Mouse (Mus musculus) heart, embryonic 14.5 days (tissue): ENCODE results near the gene Hist2h4. TPM values are rescaled to one million over a fixed set of nuclear protein-coding genes. Genes with fewer than 3 reads are reported as not detected.
A peak's percentile ranks its signal among the peaks of the same experiment; 100 is the strongest.
"Not testable (repeated sequence)": the region's sequence is repeated elsewhere in the genome, so short reads cannot be mapped to it uniquely, and the experiment has no call there.

Experiments
- ATAC-seq: fragments of 200-750 bp; cut with Nextera tagmentation; 2 replicates; pipeline ENCODE4 v1.8.0; 2017; ENCODE audit warnings: low read depth, moderate TSS enrichment; ENCODE audit not compliant: insufficient number of reproducible peaks, insufficient read depth, low FRiP score
- H3K27ac ChIP-seq, 2 experiments: fragments of 200-500 bp in 1 of 2; fragments of 300-500 bp in 1 of 2; sonication (generic) in 1 of 2; replicated peaks in 1 of 2; 2 replicates each; pipeline ENCODE4 v1.5.1; 2012 to 2014; ENCODE audit warnings: low read depth in 2 of 2, low read length in 2 of 2, control low read depth in 1 of 2, mild to moderate bottlenecking in 1 of 2, mixed read lengths in 1 of 2; ENCODE audit not compliant: control insufficient read depth in 1 of 2, insufficient read depth in 1 of 2
- H3K27me3 ChIP-seq: fragments of 300-500 bp; sonication (generic); 2 replicates; pipeline ENCODE4 v1.6.1; 2014; ENCODE audit warnings: mild to moderate bottlenecking, low read length, control low read depth; ENCODE audit not compliant: control insufficient read depth, insufficient read depth
- H3K36me3 ChIP-seq: fragments of 300-500 bp; sonication (generic); 2 replicates; pipeline ENCODE4 v1.6.1; 2014; ENCODE audit warnings: mild to moderate bottlenecking, control low read depth, low read length, mixed read lengths; ENCODE audit not compliant: control insufficient read depth, insufficient read depth
- H3K4me1 ChIP-seq, 2 experiments: fragments of 200-500 bp in 1 of 2; fragments of 300-500 bp in 1 of 2; sonication (generic) in 1 of 2; 2 replicates each; pipeline ENCODE4 v1.6.1; 2012 to 2014; ENCODE audit warnings: low read length in 2 of 2, control low read depth in 1 of 2, mixed read lengths in 1 of 2; ENCODE audit not compliant: control insufficient read depth in 2 of 2, insufficient read depth in 2 of 2
- H3K4me2 ChIP-seq: fragments of 300-500 bp; sonication (generic); 2 replicates; pipeline ENCODE4 v1.6.1; 2014; ENCODE audit warnings: mild to moderate bottlenecking, low read length
- H3K4me3 ChIP-seq, 2 experiments: fragments of 200-500 bp in 1 of 2; fragments of 300-500 bp in 1 of 2; sonication (generic) in 1 of 2; 2 replicates each; pipeline ENCODE4 v1.5.1; 2012 to 2014; ENCODE audit warnings: low read length in 2 of 2, mild to moderate bottlenecking in 2 of 2, control low read depth in 1 of 2, low read depth in 1 of 2, moderate library complexity in 1 of 2; ENCODE audit not compliant: control insufficient read depth in 1 of 2, insufficient read depth in 1 of 2
- H3K9ac ChIP-seq: fragments of 300-500 bp; sonication (generic); 2 replicates; pipeline ENCODE4 v1.6.1; 2014; ENCODE audit warnings: mild to moderate bottlenecking, low read length
- H3K9me3 ChIP-seq: fragments of 300-500 bp; sonication (generic); 2 replicates; pipeline ENCODE4 v1.6.1; 2016; ENCODE audit warnings: low read length, control low read depth; ENCODE audit not compliant: control insufficient read depth
- WGBS: fragments of 180-500 bp; shearing (Covaris S2); extraction: QIAGEN DNeasy Blood & Tissue Kit; methylation state at CpG from one replicate; pipeline ENCODE4 v1.1.7; 2014; 5-methylcytosine and 5-hydroxymethylcytosine counted together
- polyA plus RNA-seq: library from polyadenylated mRNA; unstranded; fragments of >200 nt; fragmentation: Nextera tagmentation; extraction: Ambion mirVana; gene quantifications from 2 replicates; pipeline ENCODE4 v1.2.1, GENCODE M21; 2014

Hist2h4 gene
- polyA plus RNA-seq, 1 experiment from 2014 or later: 5.0 TPM

GRCm38 (mm10) chr3:96280660-96281059 is 17.5 kb upstream of the Hist2h4 start:
- WGBS: 57% methylated on average over 6 of the region's 6 CpGs

GRCm38 (mm10) chr3:96277800-96278624 is 14.9 kb upstream of the Hist2h4 start:
- peak; percentile 83 for ATAC-seq
- H3K9me3 ChIP-seq: no peaks in the 10 kb centered on the region
- H3K4me1 ChIP-seq: peaks cover 0 to 3% of the 10 kb centered on the region in 2 experiments; a peak in 1 of 4 replicates
- under 1% methylated on average over 49 of the region's 49 CpGs for WGBS
- peaks cover 8% of the 10 kb centered on the region; the same call in 1 of the 2 replicates for H3K27me3 ChIP-seq
- H3K4me3 ChIP-seq: peak overlapping the region; percentile 43 to 51
- H3K36me3 ChIP-seq: no peaks in the 10 kb centered on the region
- peak overlapping the region; percentile 63 for H3K9ac ChIP-seq
- H3K27ac ChIP-seq: peak overlapping the region; percentile 76 to 85
- H3K4me2 ChIP-seq: peak overlapping the region; percentile 84

More at GRCm38 (mm10) chr3:96280660-96281059, 17.5 kb upstream of the Hist2h4 start:
- Histone ChIP-seq H3K36me3 (no peaks in the 10 kb centered on the region), H3K4me1 (peaks cover 5 to 7% of the 10 kb centered on the region in 2 experiments; a peak in 2 of 4 replicates), H3K27ac (no peak overlapping the region), H3K9me3 (no peaks in the 10 kb centered on the region), H3K27me3 (peaks cover 19% of the 10 kb centered on the region), H3K9ac (no peak overlapping the region), H3K4me3 (no peak overlapping the region), H3K4me2 (no peak overlapping the region)
- no peak for ATAC-seq

- H3K36me3 ChIP-seq: no peaks in the 10 kb centered on the region
- H3K9me3 ChIP-seq: no peaks in the 10 kb centered on the region
- H3K4me3 ChIP-seq: peak overlapping the region; percentile 43 to 51
- 16% methylated on average over 8 of the region's 8 CpGs for WGBS
- H3K27me3 ChIP-seq: peaks cover 4% of the 10 kb centered on the region; the same call in 1 of the 2 replicates
- peaks cover 0 to 3% of the 10 kb centered on the region in 2 experiments; a peak in 1 of 4 replicates for H3K4me1 ChIP-seq
- H3K27ac ChIP-seq: peak overlapping the region; percentile 26 to 76; a peak in 2 of 4 replicates
- ATAC-seq: peak; percentile 16; the same call in 1 of the 2 replicates
- H3K9ac ChIP-seq: peak overlapping the region; percentile 63
- H3K4me2 ChIP-seq: peak overlapping the region; percentile 84
Observed at GRCm38 (mm10) chr3:96277428-96277799, 14.3 kb upstream of the Hist2h4 start.

- WGBS: 77% methylated on average over 17 of the region's 17 CpGs
- Histone ChIP-seq H3K4me2 (no peak overlapping the region), H3K4me1 (peaks cover 0 to 5% of the 10 kb centered on the region in 2 experiments; a peak in 3 of 4 replicates), H3K36me3 (no peaks in the 10 kb centered on the region), H3K9me3 (no peaks in the 10 kb centered on the region), H3K9ac (no peak overlapping the region), H3K4me3 (no peak overlapping the region), H3K27me3 (no peaks in the 10 kb centered on the region), H3K27ac (no peak overlapping the region)
- ATAC-seq: no peak
Observed at GRCm38 (mm10) chr3:96273591-96274465, 10.7 kb upstream of the Hist2h4 start.

- no peaks in the 10 kb centered on the region for H3K27me3 ChIP-seq
- H3K9ac ChIP-seq: peak within 1 kb of the TSS; percentile 83
- under 1% methylated on average over 45 of the region's 45 CpGs for whole genome bisulfite sequencing
- H3K4me2 ChIP-seq: peak within 1 kb of the TSS; percentile 95
- no peaks in the 10 kb centered on the region for H3K9me3 ChIP-seq
- H3K4me3 ChIP-seq: peak within 1 kb of the TSS; percentile 49 to 53
- peak; percentile 93 for ATAC-seq
- peak within 1 kb of the TSS; percentile 87 to 95 for H3K27ac ChIP-seq
- peaks cover 2 to 5% of the 10 kb centered on the region in 2 experiments; a peak in 3 of 4 replicates for H3K4me1 ChIP-seq
- no peaks in the 10 kb centered on the region for H3K36me3 ChIP-seq
Observed at GRCm38 (mm10) chr3:96269511-96270474, 6.7 kb upstream of the Hist2h4 start, which contains the start of gene Hist2h2bb. Gene Hist2h2bb, plus strand, starts transcription at chr3:96269752.

GRCm38 (mm10) chr3:96268776-96269378 is 5.8 kb upstream of the Hist2h4 start:
- H3K4me3 ChIP-seq: peak overlapping the region; percentile 49 to 53
- peak overlapping the region; percentile 95 for H3K4me2 ChIP-seq
- 2% methylated on average over 9 of the region's 44 CpGs for WGBS
- H3K36me3 ChIP-seq, H3K9me3 ChIP-seq, H3K27me3 ChIP-seq: not testable (repeated sequence)
- H3K27ac ChIP-seq: peak overlapping the region; percentile 87 to 95
- 0 out of 2 replicates have a peak, but pooled peaks have one; percentile 11 for ATAC-seq
- H3K4me1 ChIP-seq: peaks cover 7 to 13% of the 10 kb centered on the region in 2 experiments
- H3K9ac ChIP-seq: peak overlapping the region; percentile 79
